Mouse (Mus musculus): Measurements from ENCODE around the gene Dyrk4. TPM values are rescaled to one million over a fixed set of nuclear protein-coding genes. Genes with fewer than 3 reads are reported as not detected.
A peak's percentile ranks its signal among the peaks of the same experiment; 100 is the strongest.

The Dyrk4 gene
- total RNA-seq (2021): not detected
- long read RNA-seq, experiment 1: 0 reads
- long read RNA-seq, experiment 2: 0 reads

GRCm38 (mm10) chr6:126921111-126921881, at the start of gene Dyrk4:
TSS of gene Dyrk4 (minus strand) at chr6:126921839.
- intact Hi-C loops (cut with DNase I): no loop called here
- peak; percentile 40 for DNase-seq

- DNase-seq: peak in 1 of 2 experiments; percentile 11
- intact Hi-C loops (cut with DNase I): no loop called here
Observed at GRCm38 (mm10) chr6:126966241-126967026, 44.8 kb upstream of the Dyrk4 start.

GRCm38 (mm10) chr6:126963426-126963825, 41.8 kb upstream of the Dyrk4 start:
- intact Hi-C loops (cut with DNase I): no loop called here
- DNase-seq: peak; percentile 29 to 38

GRCm38 (mm10) chr6:126962709-126963108, 41.1 kb upstream of the Dyrk4 start:
- no peak for DNase-seq
- intact Hi-C loops (cut with DNase I): no loop called here

GRCm38 (mm10) chr6:126961371-126962018, 39.9 kb upstream of the Dyrk4 start:
- intact Hi-C loops (cut with DNase I): no loop called here
- no peak for DNase-seq

- peak; percentile 82 to 89 for DNase-seq
- intact Hi-C loops (cut with DNase I): loop anchor here (1.0 to 10.0 kb wide), 5 partner anchors 79 to 492 kb away; partner anchors contain the start of gene Parp11
Observed at GRCm38 (mm10) chr6:126955734-126956133, 34.1 kb upstream of the Dyrk4 start.

- intact Hi-C loops (cut with DNase I): loop anchor here (5.0 kb wide), 1 partner anchor 159 kb away; the partner anchor contains the start of gene Tigar
- DNase-seq: no peak
Observed at GRCm38 (mm10) chr6:126948336-126948735, 26.7 kb upstream of the Dyrk4 start.

- intact Hi-C loops (cut with DNase I): no loop called here
- DNase-seq: no peak
Observed at GRCm38 (mm10) chr6:126940451-126940850, 18.8 kb upstream of the Dyrk4 start.

- peak; percentile 95 to 96 for DNase-seq
- intact Hi-C loops (cut with DNase I): loop anchor here (5.0 kb wide), 2 partner anchors 87 to 147 kb away; partner anchors contain the start of gene Akap3
Observed at GRCm38 (mm10) chr6:126939487-126940171, 18.0 kb upstream of the Dyrk4 start, which contains the start of the genes Rad51ap1 and D6Wsu163e. TSS of gene Rad51ap1 (minus strand) at chr6:126939587. TSS of gene D6Wsu163e (plus strand) at chr6:126939962.

GRCm38 (mm10) chr6:126938853-126939486, 17.3 kb upstream of the Dyrk4 start:
- DNase-seq: no peak
- intact Hi-C loops (cut with DNase I): loop anchor here (5.0 kb wide), 2 partner anchors 87 to 147 kb away; partner anchors contain the start of gene Akap3

GRCm38 (mm10) chr6:126938047-126938446, 16.4 kb upstream of the Dyrk4 start:
- intact Hi-C loops (cut with DNase I): loop anchor here (5.0 kb wide), 2 partner anchors 86 to 146 kb away; partner anchors contain the start of gene Akap3
- no peak for DNase-seq

- no peak for DNase-seq
- intact Hi-C loops (cut with DNase I): no loop called here
Observed at GRCm38 (mm10) chr6:126932896-126933295, 11.3 kb upstream of the Dyrk4 start.

GRCm38 (mm10) chr6:126914928-126915327, 6.7 kb downstream of the Dyrk4 start:
- intact Hi-C loops (cut with DNase I): no loop called here
- no peak for DNase-seq

GRCm38 (mm10) chr6:126910727-126911126, 10.9 kb downstream of the Dyrk4 start:
- intact Hi-C loops (cut with DNase I): no loop called here
- no peak for DNase-seq

- intact Hi-C loops (cut with DNase I): no loop called here
- DNase-seq: no peak
Observed at GRCm38 (mm10) chr6:126907876-126908275, 13.8 kb downstream of the Dyrk4 start.

GRCm38 (mm10) chr6:126907378-126907777, 14.3 kb downstream of the Dyrk4 start:
- intact Hi-C loops (cut with DNase I): no loop called here

GRCm38 (mm10) chr6:126877118-126877517, 44.5 kb downstream of the Dyrk4 start:
- DNase-seq: no peak
- intact Hi-C loops (cut with DNase I): no loop called here

More at GRCm38 (mm10) chr6:126907378-126907777, 14.3 kb downstream of the Dyrk4 start:
- DNase-seq: no peak

GRCm38 (mm10) chr6:126852881-126853280, 68.8 kb downstream of the Dyrk4 start, which contains the start of gene Akap3:
TSS of gene Akap3 (plus strand) at chr6:126853098.
- DNase-seq: no peak
- intact Hi-C loops (cut with DNase I): loop anchor here (5.0 kb wide), 1 partner anchor 84 kb away; the partner anchor contains the start of genes D6Wsu163e and Rad51ap1
